Mouse (Mus musculus): Measurements from ENCODE around the gene Rasal1.

GRCm38 (mm10) chr5:120656281-120656751 lies 7.7 kb downstream of the Rasal1 start:
- TF ChIP-seq EP300 (IDR thresholded peaks at IDR 0.05; ENCODE audit: low read depth in 1 of 2, low read length in 2 of 2) (no peak), RCOR1 (IDR thresholded peaks at IDR 0.05; ENCODE audit: low read depth, low read length) (no peak), CTCF (IDR thresholded peaks at IDR 0.05 in 2 of 3, conservative IDR thresholded peaks at IDR 0.05 in 1 of 3; ENCODE audit: control insufficient read depth in 1 of 3, insufficient read depth in 1 of 3, low read depth in 2 of 3, low read length in 3 of 3, poor library complexity in 1 of 3, severe bottlenecking in 1 of 3) (no peak), TBP (IDR thresholded peaks at IDR 0.05; ENCODE audit: low read depth, low read length) (no peak)

Data from MEL (cell line).